Mouse (Mus musculus) heart, embryonic 16.5 days (tissue): ENCODE data around the gene Zdhhc18. TPM values are rescaled to one million over a fixed set of nuclear protein-coding genes. Genes with fewer than 3 reads are reported as not detected.

Source experiments
- ATAC-seq: fragments of 200-750 bp; cut with Nextera tagmentation; replicated peaks from 2 replicates; pipeline ENCODE4 v1.8.0; 2017; ENCODE audit warnings: moderate number of reproducible peaks; ENCODE audit not compliant: insufficient read depth, low FRiP score; ENCODE audit errors: extremely low read depth
- H3K27ac ChIP-seq: fragments of 300-500 bp; sonication (generic); 2 replicates; pipeline ENCODE4 v1.5.1; 2014; ENCODE audit warnings: mild to moderate bottlenecking, low read length, control low read depth, moderate library complexity
- H3K27me3 ChIP-seq: fragments of 300-500 bp; sonication (generic); 2 replicates; pipeline ENCODE4 v1.6.1; 2014; ENCODE audit warnings: low read length, mixed read lengths; ENCODE audit not compliant: control insufficient read depth, insufficient read depth
- H3K36me3 ChIP-seq: fragments of 300-500 bp; sonication (generic); 2 replicates; pipeline ENCODE4 v1.6.1; 2014; ENCODE audit not compliant: control insufficient read depth, insufficient read depth
- H3K4me1 ChIP-seq: fragments of 300-500 bp; sonication (generic); 2 replicates; pipeline ENCODE4 v1.6.1; 2014; ENCODE audit warnings: low read length, mixed read lengths; ENCODE audit not compliant: control insufficient read depth, insufficient read depth
- H3K4me2 ChIP-seq: fragments of 300-500 bp; sonication (generic); 2 replicates; pipeline ENCODE4 v1.6.1; 2014; ENCODE audit warnings: low read depth, mild to moderate bottlenecking, control low read depth, low read length
- H3K4me3 ChIP-seq: fragments of 300-500 bp; sonication (generic); 2 replicates; pipeline ENCODE4 v1.5.1; 2014; ENCODE audit warnings: mild to moderate bottlenecking, control low read depth, low read length
- H3K9ac ChIP-seq: fragments of 300-500 bp; sonication (generic); 2 replicates; pipeline ENCODE4 v1.6.1; 2014; ENCODE audit warnings: low read length, control low read depth
- H3K9me3 ChIP-seq: fragments of 300-500 bp; sonication (generic); replicated peaks from 2 replicates; pipeline ENCODE4 v1.6.1; 2016; ENCODE audit warnings: low read length; ENCODE audit not compliant: control insufficient read depth
- WGBS: fragments of 180-500 bp; shearing (Covaris S2); extraction: QIAGEN DNeasy Blood & Tissue Kit; methylation state at CpG from one replicate; pipeline ENCODE4 v1.1.7; 2014; 5-methylcytosine and 5-hydroxymethylcytosine counted together
- polyA plus RNA-seq: library from polyadenylated mRNA; unstranded; fragments of >200 nt; fragmentation: Nextera tagmentation; extraction: Ambion mirVana; gene quantifications from 2 replicates; pipeline ENCODE4 v1.2.1, GENCODE M21; 2015

Gene Zdhhc18
- polyA plus RNA-seq, 1 experiment from 2014 or later = 2.2 TPM

DNA sequence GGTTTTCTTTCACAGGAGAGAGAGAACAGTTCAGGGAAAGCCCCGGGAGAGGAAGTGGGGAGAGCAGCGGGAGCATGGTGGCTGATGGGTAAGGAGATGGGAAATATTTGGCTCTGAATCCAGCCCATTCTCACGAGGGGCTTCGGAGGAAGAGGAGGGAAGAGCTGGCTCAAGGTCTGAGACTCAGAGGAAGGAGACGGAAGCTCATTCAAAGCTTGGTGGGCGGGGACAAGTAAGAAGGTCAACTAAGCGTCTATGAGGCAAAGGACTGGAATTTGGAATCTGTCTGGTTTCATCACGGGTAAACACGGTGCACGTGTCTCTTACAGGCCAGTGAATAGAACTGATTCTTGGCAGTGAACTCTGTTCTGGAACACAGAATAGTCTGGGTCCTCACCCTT lies 79.9 kb downstream of the Zdhhc18 start:
- ATAC-seq = no peak
- WGBS = 45% methylated on average over 10 of the region's 10 CpGs

DNA sequence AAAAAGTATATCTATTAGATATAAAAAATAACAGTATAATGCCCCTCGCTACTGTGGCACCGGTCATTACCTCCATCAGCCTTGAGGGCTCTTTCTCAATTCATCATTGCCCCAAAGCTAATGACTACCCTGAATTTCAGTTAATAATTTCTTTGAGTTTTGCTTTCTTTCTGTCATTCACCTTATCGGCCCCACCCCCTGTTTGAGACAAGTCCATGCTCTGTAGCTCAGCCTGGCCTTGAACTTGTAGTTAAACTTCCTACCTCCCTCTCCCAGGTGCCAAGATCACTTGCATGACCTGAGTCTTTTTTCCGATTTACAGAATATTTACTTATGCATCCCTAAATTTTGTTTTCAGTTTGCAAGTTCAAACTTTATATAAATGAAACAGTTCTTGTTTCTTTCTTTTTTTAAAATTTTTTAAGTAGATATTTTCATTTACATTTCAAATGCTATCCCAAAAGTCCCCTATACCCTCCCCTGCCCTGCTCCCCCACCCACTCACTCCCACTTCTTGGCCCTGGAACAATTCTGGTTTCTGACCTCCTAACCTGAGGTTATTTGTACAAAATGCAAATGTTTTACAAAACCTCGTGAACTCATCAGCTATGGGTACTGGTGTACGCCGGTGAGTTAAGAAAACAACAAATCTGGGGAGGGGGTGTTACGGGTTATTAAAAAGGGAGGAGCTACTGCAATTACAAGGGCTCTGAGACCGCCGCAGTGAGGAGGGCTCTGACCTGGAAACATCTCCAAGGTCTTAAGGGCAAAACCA lies 80.5 kb downstream of the Zdhhc18 start:
- Histone ChIP-seq H3K27me3 (no peaks in the 10 kb centered on the region), H3K4me1 (no peaks in the 10 kb centered on the region), H3K36me3 (no peaks in the 10 kb centered on the region), H3K9ac (no peak overlapping the region), H3K9me3 (peaks cover 2% of the 10 kb centered on the region; the same call in 1 of the 2 replicates), H3K4me2 (no peak overlapping the region), H3K4me3 (no peak overlapping the region), H3K27ac (no peak overlapping the region)
- 80% methylated on average over 10 of the region's 10 CpGs for WGBS
- ATAC-seq = no peak

More for the DNA sequence above, 79.9 kb downstream of the Zdhhc18 start:
- no peak overlapping the region for H3K9ac ChIP-seq
- H3K9me3 ChIP-seq = 0 out of 2 replicates have a peak, but pooled peaks cover 2% of the 10 kb centered on the region
- H3K27ac ChIP-seq = no peak overlapping the region
- peaks cover under 1% of the 10 kb centered on the region; the same call in 1 of the 2 replicates for H3K4me1 ChIP-seq
- no peak overlapping the region for H3K4me3 ChIP-seq
- H3K36me3 ChIP-seq = no peaks in the 10 kb centered on the region
- H3K27me3 ChIP-seq = no peaks in the 10 kb centered on the region
- no peak overlapping the region for H3K4me2 ChIP-seq

DNA sequence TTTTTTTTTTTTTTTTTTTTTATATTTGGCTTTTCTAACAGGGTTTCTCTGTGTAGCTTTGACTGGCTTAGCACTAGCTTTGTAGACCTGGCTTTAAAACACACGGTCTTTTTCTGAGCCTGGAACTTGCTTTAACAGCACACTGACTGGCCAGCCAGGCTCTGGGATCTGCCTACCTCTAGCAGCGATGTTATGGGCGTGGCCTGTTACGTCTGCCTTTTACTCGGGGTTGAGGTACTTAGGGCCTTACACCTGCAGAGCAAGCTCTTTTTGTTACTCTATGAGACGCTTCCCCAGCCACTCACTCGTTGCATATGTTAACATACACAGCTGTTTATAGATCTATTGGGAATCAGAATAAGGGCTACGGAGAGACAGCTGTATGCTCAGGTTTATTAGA lies 82.7 kb downstream of the Zdhhc18 start:
- no peak overlapping the region for H3K9ac ChIP-seq
- 25% methylated on average over 8 of the region's 8 CpGs for WGBS

DNA sequence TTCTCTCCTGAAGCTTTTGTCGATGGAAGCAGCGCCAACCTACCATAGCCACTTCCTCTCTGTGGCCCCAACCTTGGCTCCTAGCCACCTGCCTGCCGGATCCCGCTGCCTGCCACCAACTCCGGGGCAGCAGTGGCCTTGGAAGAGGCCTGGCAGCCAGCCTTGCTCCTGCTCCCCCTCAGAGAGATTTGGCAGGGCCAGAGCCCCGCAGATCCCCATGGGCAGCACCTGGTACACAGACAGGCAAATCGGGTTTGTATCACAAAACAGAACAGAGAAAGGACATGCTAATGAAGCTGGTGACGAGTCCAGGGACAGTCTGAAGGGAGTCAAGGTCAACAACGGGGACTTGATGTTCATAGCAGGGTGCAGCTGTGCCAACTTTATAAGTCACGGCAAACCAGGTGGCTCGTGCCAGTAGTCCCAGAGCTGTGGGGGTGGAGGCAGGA lies 86.8 kb downstream of the Zdhhc18 start:
- WGBS = 52% methylated on average over 11 of the region's 11 CpGs
- Histone ChIP-seq H3K27me3 (no peaks in the 10 kb centered on the region), H3K9ac (peak overlapping the region; percentile 12; the same call in 1 of the 2 replicates), H3K4me1 (no peaks in the 10 kb centered on the region), H3K4me3 (no peak overlapping the region), H3K4me2 (no peak overlapping the region), H3K27ac (peak overlapping the region; percentile 80), H3K9me3 (no peaks in the 10 kb centered on the region; the same call in 1 of the 2 replicates), H3K36me3 (no peaks in the 10 kb centered on the region)
- peak; percentile 60; the same call in 1 of the 2 replicates for ATAC-seq

More for the DNA sequence above, 82.7 kb downstream of the Zdhhc18 start:
- Histone ChIP-seq H3K4me2 (no peak overlapping the region), H3K27me3 (no peaks in the 10 kb centered on the region), H3K9me3 (peaks cover 2% of the 10 kb centered on the region; the same call in 1 of the 2 replicates), H3K36me3 (no peaks in the 10 kb centered on the region), H3K4me3 (no peak overlapping the region), H3K27ac (no peak overlapping the region), H3K4me1 (no peaks in the 10 kb centered on the region)
- ATAC-seq = no peak

DNA sequence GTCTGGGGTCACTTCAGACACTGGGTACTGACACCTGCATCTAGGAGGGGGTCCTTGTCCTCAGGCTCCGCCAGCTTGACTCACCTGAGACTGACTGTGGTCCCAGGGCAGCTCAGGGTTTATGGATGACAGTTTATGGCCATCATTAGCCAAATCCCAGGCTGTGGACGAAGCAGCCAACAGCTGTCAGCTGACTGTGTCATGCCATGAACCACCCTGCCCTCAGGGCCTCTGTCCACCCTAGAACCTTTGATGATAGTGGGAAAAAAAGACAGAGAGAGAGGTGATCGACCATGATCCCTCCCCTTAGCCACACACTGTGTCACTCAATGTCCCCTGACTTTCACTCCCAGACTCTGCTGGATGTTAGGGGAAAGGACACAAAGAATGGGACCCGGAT lies 88.3 kb downstream of the Zdhhc18 start:
- Histone ChIP-seq H3K9ac (no peak overlapping the region), H3K27ac (no peak overlapping the region), H3K9me3 (no peaks in the 10 kb centered on the region; the same call in 1 of the 2 replicates), H3K27me3 (no peaks in the 10 kb centered on the region), H3K36me3 (no peaks in the 10 kb centered on the region), H3K4me2 (no peak overlapping the region), H3K4me3 (no peak overlapping the region), H3K4me1 (no peaks in the 10 kb centered on the region)
- 75% methylated on average over 4 of the region's 4 CpGs for WGBS
- no peak for ATAC-seq

DNA sequence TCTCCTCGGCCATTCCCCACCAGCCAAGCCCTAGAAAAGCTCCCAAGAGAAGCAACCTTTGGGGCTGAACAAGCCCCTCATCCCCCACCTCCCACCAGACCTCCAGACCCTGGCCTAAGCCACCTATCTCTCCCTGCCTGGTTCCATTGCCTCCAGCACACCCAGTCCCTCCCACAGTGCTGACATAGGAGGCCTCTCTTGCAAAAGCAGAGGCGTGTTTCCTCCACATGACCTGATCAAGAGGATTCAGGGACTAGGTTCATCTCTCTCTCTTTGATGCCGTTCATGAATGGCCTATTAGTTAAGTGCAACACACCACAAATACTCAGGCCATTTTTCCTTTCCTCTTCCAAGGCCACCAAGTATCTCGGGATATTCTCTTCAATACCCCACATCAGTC lies 90.1 kb downstream of the Zdhhc18 start:
- no peak overlapping the region for H3K4me2 ChIP-seq

DNA sequence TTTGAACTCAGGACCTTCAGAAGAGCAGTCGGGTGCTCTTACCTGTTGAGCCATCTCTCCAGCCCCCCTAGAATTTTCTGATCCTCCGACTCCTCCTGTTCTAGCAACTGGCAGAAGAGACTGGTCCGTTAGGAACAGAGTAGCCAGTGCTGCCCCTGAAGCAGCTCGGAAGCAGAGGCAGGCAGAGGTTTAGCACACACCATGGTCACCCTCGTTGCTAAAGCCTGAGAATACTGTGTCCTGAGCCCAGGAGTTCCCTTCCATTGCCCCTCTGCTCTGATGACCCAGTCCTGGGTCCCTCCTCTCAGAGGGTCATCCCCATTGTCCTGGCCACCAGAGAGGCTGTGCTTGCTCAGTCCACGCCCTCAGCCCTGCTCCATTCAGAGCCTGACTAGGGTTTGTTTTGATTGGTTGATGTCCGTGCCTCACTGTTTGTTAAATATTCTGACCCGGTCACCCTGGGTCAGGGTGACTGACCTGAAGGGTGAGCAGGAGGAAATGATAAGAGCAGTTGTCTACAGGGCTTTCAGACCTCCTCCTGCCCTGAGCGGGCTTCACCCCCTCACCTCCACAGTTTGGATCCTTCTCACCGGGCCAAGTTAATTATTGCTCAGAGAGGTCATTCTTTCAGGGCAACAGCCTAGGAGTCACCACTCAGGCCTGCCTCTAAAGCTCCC lies 92.8 kb downstream of the Zdhhc18 start:
- ATAC-seq = no peak
- H3K4me2 ChIP-seq = no peak overlapping the region
- no peak overlapping the region for H3K27ac ChIP-seq
- H3K27me3 ChIP-seq = no peaks in the 10 kb centered on the region
- no peaks in the 10 kb centered on the region for H3K9me3 ChIP-seq
- no peak overlapping the region for H3K9ac ChIP-seq
- no peaks in the 10 kb centered on the region for H3K36me3 ChIP-seq
- H3K4me1 ChIP-seq = peaks cover 9% of the 10 kb centered on the region
- 43% methylated on average over 10 of the region's 10 CpGs for WGBS
- H3K4me3 ChIP-seq = no peak overlapping the region

More for the DNA sequence above, 90.1 kb downstream of the Zdhhc18 start:
- ATAC-seq = no peak
- 67% methylated on average over 4 of the region's 4 CpGs for WGBS
- Histone ChIP-seq H3K9ac (no peak overlapping the region), H3K36me3 (no peaks in the 10 kb centered on the region), H3K9me3 (no peaks in the 10 kb centered on the region; the same call in 1 of the 2 replicates), H3K27me3 (no peaks in the 10 kb centered on the region), H3K4me3 (no peak overlapping the region), H3K27ac (no peak overlapping the region), H3K4me1 (no peaks in the 10 kb centered on the region)
